Mouse (Mus musculus): ENCODE measurements around the gene Rps21. TPM values are rescaled to one million over a fixed set of nuclear protein-coding genes. Genes with fewer than 3 reads are reported as not detected.
"Not testable (repeated sequence)": the region's sequence is repeated elsewhere in the genome, so short reads cannot be mapped to it uniquely, and the experiment has no call there.

The Rps21 gene
- polyA plus RNA-seq, 1 experiment from 2014 or later = 432 TPM

DNA sequence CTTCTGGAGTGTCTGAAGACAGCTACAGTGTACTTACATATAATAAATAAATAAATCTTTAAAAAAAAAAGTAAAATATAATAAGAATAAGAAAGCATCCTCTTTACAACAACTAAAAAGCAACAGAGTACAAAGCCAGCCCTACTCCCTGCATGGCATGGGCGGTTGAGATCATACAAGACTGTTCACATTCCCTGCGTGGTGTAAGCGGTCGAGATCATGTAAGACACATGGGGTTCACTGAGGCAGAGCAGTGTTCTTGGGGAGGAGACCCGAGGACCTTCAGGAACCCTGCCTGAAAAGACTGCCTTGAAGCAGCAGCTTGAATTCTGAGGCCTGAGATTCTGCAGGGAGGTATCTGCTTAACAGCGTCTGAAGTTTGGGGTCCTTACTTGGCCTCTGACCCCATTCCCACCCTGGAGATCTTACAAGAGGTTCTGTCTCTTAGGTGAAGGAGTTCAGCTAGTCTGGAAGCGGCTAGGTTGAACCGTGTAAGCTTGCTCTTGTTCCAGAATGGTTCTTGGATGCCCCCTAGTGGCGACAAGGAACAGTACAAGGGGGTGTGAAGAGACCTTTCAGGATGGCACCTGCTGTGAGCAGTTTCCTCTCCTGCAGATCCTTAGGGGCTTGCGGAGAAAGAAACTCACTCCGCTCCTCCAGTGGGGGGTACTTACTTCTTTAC lies 6.1 kb upstream of the Rps21 start:
- Histone ChIP-seq H3K9me3 (ENCODE audit: control insufficient read depth, low read length) (no peaks in the 10 kb centered on the region), H3K4me2 (replicated peaks; ENCODE audit: low read depth, low read length) (no peak overlapping the region), H3K36me3 (ENCODE audit: control insufficient read depth, insufficient read depth, low read length) (no peaks in the 10 kb centered on the region), H3K27me3 (ENCODE audit: control insufficient read depth, insufficient read depth, low read length) (no peaks in the 10 kb centered on the region), H3K4me1 (replicated peaks; ENCODE audit: control insufficient read depth, insufficient read depth, low read length) (no peaks in the 10 kb centered on the region; the same call in 1 of the 2 replicates), H3K4me3 (ENCODE audit: low read depth, low read length) (no peak overlapping the region), H3K9ac (ENCODE audit: low read depth, low read length) (no peak overlapping the region), H3K27ac (ENCODE audit: low read depth, low read length) (no peak overlapping the region)
- ATAC-seq (ENCODE audit: low FRiP score) (peak; percentile 83), DNase-seq (ENCODE audit: low spot score) (peak; percentile 88)
- WGBS = 33% methylated on average over 11 of the region's 11 CpGs

DNA sequence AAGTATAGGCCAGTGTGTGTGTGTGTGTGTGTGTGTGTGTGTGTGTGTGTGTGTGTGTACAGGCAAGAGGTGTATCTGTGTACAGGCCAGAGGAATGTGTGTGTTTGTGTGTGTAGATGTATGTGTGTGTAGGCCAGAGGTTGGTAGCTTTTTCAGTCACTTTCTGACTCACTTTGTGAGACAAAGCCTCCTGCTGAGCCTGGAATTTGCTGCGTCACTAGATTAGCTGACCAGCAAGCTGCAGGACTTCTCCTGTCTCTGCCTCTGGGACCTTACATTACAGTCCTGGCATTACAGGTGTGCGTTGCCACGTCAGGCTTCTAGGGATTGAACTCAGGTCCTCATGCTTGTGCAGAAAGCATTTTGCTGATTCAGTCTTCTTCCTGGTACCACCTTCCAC lies 5.3 kb upstream of the Rps21 start:
- H3K9ac ChIP-seq (ENCODE audit: low read depth, low read length) = no peak overlapping the region
- H3K4me1 ChIP-seq (replicated peaks; ENCODE audit: control insufficient read depth, insufficient read depth, low read length) = no peaks in the 10 kb centered on the region; the same call in 1 of the 2 replicates
- no peaks in the 10 kb centered on the region for H3K9me3 ChIP-seq (ENCODE audit: control insufficient read depth, low read length)
- DNase-seq (ENCODE audit: low spot score) (no peak), ATAC-seq (ENCODE audit: low FRiP score) (peak; percentile 38; the same call in 1 of the 2 replicates)
- no peaks in the 10 kb centered on the region for H3K36me3 ChIP-seq (ENCODE audit: control insufficient read depth, insufficient read depth, low read length)
- H3K27me3 ChIP-seq (ENCODE audit: control insufficient read depth, insufficient read depth, low read length) = no peaks in the 10 kb centered on the region
- no peak overlapping the region for H3K27ac ChIP-seq (ENCODE audit: low read depth, low read length)
- no peak overlapping the region for H3K4me2 ChIP-seq (replicated peaks; ENCODE audit: low read depth, low read length)
- 51% methylated on average over 3 of the region's 3 CpGs for WGBS
- H3K4me3 ChIP-seq (ENCODE audit: low read depth, low read length) = no peak overlapping the region

DNA sequence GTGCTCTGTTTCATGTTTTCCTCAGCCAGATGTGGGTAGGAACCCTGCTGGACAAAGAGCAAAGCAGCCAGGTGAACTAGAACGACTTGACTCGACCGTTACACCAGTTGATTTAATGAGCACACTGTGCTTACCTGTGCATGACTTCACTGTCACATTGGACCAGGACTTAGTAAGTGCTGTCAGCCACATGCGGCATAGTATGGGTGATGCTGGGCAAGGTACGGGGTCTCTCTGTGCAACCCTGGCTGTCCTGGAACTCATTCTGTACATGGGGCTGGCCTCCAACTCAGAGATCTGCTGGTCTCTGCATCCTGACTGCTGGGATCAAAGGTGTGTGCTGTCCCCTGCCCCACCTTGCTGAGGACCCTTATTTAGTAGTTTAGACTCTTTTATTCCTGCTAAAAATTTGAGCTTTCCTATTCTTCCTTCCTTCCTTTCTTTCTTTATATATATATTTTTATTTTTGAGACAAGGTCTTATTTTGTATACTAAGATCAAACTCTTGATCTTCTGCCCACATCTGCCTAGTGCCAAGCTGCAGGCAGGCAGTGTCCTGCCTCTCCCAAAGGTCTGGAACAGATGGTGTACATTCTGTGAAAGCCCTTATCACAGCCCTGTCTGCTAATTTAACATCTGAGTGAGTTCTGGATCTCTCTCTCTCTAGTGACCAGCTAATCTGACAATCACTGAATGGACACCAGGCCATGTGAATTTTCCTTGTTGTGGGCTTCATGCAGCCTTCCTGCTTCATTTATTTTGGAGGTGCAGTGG lies 2.6 kb upstream of the Rps21 start:
- DNase-seq (ENCODE audit: low spot score) (no peak), ATAC-seq (ENCODE audit: low FRiP score) (no peak)
- Histone ChIP-seq H3K4me2 (replicated peaks; ENCODE audit: low read depth, low read length) (no peak overlapping the region), H3K27me3 (ENCODE audit: control insufficient read depth, insufficient read depth, low read length) (no peaks in the 10 kb centered on the region), H3K4me3 (ENCODE audit: low read depth, low read length) (no peak overlapping the region), H3K27ac (ENCODE audit: low read depth, low read length) (no peak overlapping the region), H3K4me1 (replicated peaks; ENCODE audit: control insufficient read depth, insufficient read depth, low read length) (no peaks in the 10 kb centered on the region; the same call in 1 of the 2 replicates), H3K9ac (ENCODE audit: low read depth, low read length) (no peak overlapping the region), H3K9me3 (ENCODE audit: control insufficient read depth, low read length) (no peaks in the 10 kb centered on the region), H3K36me3 (ENCODE audit: control insufficient read depth, insufficient read depth, low read length) (no peaks in the 10 kb centered on the region)
- 90% methylated on average over 5 of the region's 5 CpGs for WGBS

- 94% methylated on average over 9 of the region's 9 CpGs for WGBS
- Histone ChIP-seq H3K4me2 (replicated peaks; ENCODE audit: low read depth, low read length) (peak overlapping the region; percentile 49; the same call in 1 of the 2 replicates), H3K27ac (ENCODE audit: low read depth, low read length) (no peak overlapping the region), H3K4me1 (replicated peaks; ENCODE audit: control insufficient read depth, insufficient read depth, low read length) (no peaks in the 10 kb centered on the region; the same call in 1 of the 2 replicates), H3K36me3 (ENCODE audit: control insufficient read depth, insufficient read depth, low read length) (no peaks in the 10 kb centered on the region), H3K4me3 (ENCODE audit: low read depth, low read length) (peak overlapping the region; percentile 92; the same call in 1 of the 2 replicates), H3K9ac (ENCODE audit: low read depth, low read length) (no peak overlapping the region), H3K27me3 (ENCODE audit: control insufficient read depth, insufficient read depth, low read length) (no peaks in the 10 kb centered on the region), H3K9me3 (ENCODE audit: control insufficient read depth, low read length) (no peaks in the 10 kb centered on the region)
- DNase-seq (ENCODE audit: low spot score) (no peak), ATAC-seq (ENCODE audit: low FRiP score) (no peak)
Measured at GRCm38 (mm10) chr2:180255701-180256100, 1.5 kb upstream of the Rps21 start.

DNA sequence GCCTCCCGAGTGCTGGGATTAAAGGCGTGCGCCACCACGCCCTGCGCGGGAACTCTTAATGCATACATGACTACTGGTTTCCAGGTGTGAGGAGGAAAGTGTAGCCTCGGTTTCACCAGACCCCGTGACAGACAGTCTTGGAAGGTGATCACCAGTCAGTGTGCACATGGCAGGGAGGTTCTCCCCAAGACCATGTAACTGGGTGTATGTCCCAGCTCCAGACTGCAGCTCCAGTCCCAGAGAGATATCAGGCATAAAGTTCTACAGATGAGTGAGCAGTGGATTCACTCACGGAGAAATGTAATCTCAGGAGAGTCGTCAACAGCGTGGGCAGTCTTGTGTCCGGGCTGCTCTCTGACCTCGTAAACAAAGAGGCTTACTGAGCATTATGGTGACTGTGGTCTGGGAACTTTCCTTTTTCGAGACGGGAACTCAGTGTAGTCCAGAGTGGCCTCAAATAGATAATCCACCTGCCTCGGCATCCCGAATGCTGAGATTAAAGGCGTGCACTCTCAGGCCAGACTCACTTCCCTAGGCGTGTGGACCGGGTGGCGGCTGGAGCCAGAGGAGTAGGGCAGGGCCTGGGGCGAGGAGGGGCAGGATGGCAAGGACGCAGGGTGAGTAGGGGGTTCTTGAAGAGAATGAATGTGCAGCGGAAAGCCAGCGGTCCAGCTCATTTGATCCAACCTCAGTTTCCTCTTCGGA lies 729 bp upstream of the Rps21 start:
- WGBS = 25% methylated on average over 26 of the region's 26 CpGs
- peak overlapping the region; percentile 92 for H3K4me3 ChIP-seq (ENCODE audit: low read depth, low read length)
- peak; percentile 75 for ATAC-seq (ENCODE audit: low FRiP score)

DNA sequence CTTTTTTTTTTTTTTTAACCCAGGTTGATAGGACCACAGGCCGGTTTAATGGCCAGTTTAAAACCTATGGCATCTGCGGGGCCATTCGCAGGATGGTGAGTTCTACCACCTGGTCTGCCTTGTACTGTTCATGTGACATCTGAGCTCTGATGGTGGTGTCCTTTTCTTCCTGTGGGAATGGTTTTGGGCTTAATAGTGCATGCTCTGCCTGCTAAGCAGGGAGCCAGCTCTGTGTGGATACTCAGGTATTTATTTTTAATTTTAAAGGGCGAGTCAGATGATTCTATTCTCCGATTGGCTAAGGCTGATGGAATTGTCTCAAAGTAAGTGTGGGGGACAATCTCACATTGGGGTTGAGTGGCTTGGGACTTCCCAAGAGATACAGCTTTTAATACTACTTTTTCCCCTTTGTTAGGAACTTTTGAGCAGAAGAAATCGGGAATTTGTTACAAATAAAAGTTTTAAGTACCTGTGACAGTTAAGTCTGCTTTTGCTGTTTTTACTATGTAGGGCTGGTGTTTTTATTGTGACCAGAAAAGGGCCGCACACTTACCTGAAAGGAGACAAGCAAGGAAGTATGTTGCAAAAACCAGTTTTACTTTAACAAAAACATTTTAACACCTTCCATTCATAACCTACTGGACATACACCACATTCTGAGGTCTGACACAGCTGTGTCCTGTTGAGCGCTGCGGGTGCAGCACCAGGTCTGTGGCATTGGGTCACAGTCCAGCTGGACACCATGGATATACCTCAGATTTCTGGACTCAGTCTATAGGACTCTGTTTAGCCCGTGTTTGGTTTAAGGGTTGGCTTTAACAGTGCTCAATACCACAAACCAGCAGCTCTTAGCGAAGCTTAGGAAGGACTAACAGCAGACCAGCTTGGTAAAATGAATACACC lies 1.0 kb downstream of the Rps21 start:
- 56% methylated on average over 11 of the region's 11 CpGs for WGBS
- H3K27ac ChIP-seq (ENCODE audit: low read depth, low read length) = no peak overlapping the region

More for the DNA sequence above, 729 bp upstream of the Rps21 start:
- Histone ChIP-seq H3K9ac (ENCODE audit: low read depth, low read length) (peak overlapping the region; percentile 68), H3K9me3 (ENCODE audit: control insufficient read depth, low read length) (no peaks in the 10 kb centered on the region), H3K27ac (ENCODE audit: low read depth, low read length) (peak overlapping the region; percentile 86), H3K27me3 (ENCODE audit: control insufficient read depth, insufficient read depth, low read length) (no peaks in the 10 kb centered on the region), H3K36me3 (ENCODE audit: control insufficient read depth, insufficient read depth, low read length) (no peaks in the 10 kb centered on the region), H3K4me1 (replicated peaks; ENCODE audit: control insufficient read depth, insufficient read depth, low read length) (no peaks in the 10 kb centered on the region; the same call in 1 of the 2 replicates), H3K4me2 (replicated peaks; ENCODE audit: low read depth, low read length) (peak overlapping the region; percentile 49)
- DNase-seq (ENCODE audit: low spot score) = no peak

GRCm38 (mm10) chr2:180258951-180259484 lies 1.8 kb downstream of the Rps21 start:
- 82% methylated on average over 10 of the region's 10 CpGs for WGBS
- not testable (repeated sequence) for H3K27ac ChIP-seq (ENCODE audit: low read depth, low read length); H3K4me1 ChIP-seq (replicated peaks; ENCODE audit: control insufficient read depth, insufficient read depth, low read length); DNase-seq (ENCODE audit: low spot score); H3K4me3 ChIP-seq (ENCODE audit: low read depth, low read length); H3K27me3 ChIP-seq (ENCODE audit: control insufficient read depth, insufficient read depth, low read length); H3K9me3 ChIP-seq (ENCODE audit: control insufficient read depth, low read length); H3K36me3 ChIP-seq (ENCODE audit: control insufficient read depth, insufficient read depth, low read length); H3K4me2 ChIP-seq (replicated peaks; ENCODE audit: low read depth, low read length); H3K9ac ChIP-seq (ENCODE audit: low read depth, low read length); ATAC-seq (ENCODE audit: low FRiP score)

More for the DNA sequence above, 1.0 kb downstream of the Rps21 start:
- peak; percentile 5 for DNase-seq (ENCODE audit: low spot score)
- Histone ChIP-seq H3K4me3 (ENCODE audit: low read depth, low read length) (peak overlapping the region; percentile 92), H3K4me2 (replicated peaks; ENCODE audit: low read depth, low read length) (peak overlapping the region; percentile 64), H3K27me3 (ENCODE audit: control insufficient read depth, insufficient read depth, low read length) (no peaks in the 10 kb centered on the region), H3K9me3 (ENCODE audit: control insufficient read depth, low read length) (no peaks in the 10 kb centered on the region), H3K9ac (ENCODE audit: low read depth, low read length) (peak overlapping the region; percentile 93), H3K36me3 (ENCODE audit: control insufficient read depth, insufficient read depth, low read length) (no peaks in the 10 kb centered on the region), H3K4me1 (replicated peaks; ENCODE audit: control insufficient read depth, insufficient read depth, low read length) (no peaks in the 10 kb centered on the region; the same call in 1 of the 2 replicates)
- no peak for ATAC-seq (ENCODE audit: low FRiP score)
